Mouse (Mus musculus) neural tube, embryonic 12.5 days (tissue): Measurements from ENCODE around the gene Olfr322. TPM values are rescaled to one million over a fixed set of nuclear protein-coding genes. Genes with fewer than 3 reads are reported as not detected.
"Not testable (repeated sequence)": the region's sequence is repeated elsewhere in the genome, so short reads cannot be mapped to it uniquely, and the experiment has no call there.

ENCODE experiments used
- ATAC-seq: fragments of 200-750 bp; cut with Nextera tagmentation; 2 replicates; pipeline ENCODE4 v1.8.0; 2017; ENCODE audit warnings: low read depth, mild to moderate bottlenecking, moderate TSS enrichment, moderate library complexity; ENCODE audit not compliant: low FRiP score
- H3K27ac ChIP-seq: fragments of 300-500 bp; sonication (generic); 2 replicates; pipeline ENCODE4 v1.5.1; 2016
- H3K27me3 ChIP-seq: fragments of 300-500 bp; sonication (generic); replicated peaks from 2 replicates; pipeline ENCODE4 v1.6.1; 2016; ENCODE audit warnings: mild to moderate bottlenecking
- H3K36me3 ChIP-seq: fragments of 300-500 bp; sonication (generic); 2 replicates; pipeline ENCODE4 v1.6.1; 2016; ENCODE audit warnings: mild to moderate bottlenecking
- H3K4me1 ChIP-seq: fragments of 300-500 bp; sonication (generic); 2 replicates; pipeline ENCODE4 v1.6.1; 2016
- H3K4me2 ChIP-seq: fragments of 300-500 bp; sonication (generic); replicated peaks from 2 replicates; pipeline ENCODE4 v1.6.1; 2016; ENCODE audit warnings: mild to moderate bottlenecking
- H3K4me3 ChIP-seq: fragments of 300-500 bp; sonication (generic); 2 replicates; pipeline ENCODE4 v1.5.1; 2016
- H3K9ac ChIP-seq: fragments of 300-500 bp; sonication (generic); 2 replicates; pipeline ENCODE4 v1.6.1; 2016; ENCODE audit warnings: mild to moderate bottlenecking
- H3K9me3 ChIP-seq: fragments of 300-500 bp; sonication (generic); 2 replicates; pipeline ENCODE4 v1.6.1; 2016; ENCODE audit warnings: mild to moderate bottlenecking
- WGBS: fragments of 180-500 bp; shearing (Covaris S2); methylation state at CpG from one replicate; pipeline ENCODE4 v1.1.7; 2016; 5-methylcytosine and 5-hydroxymethylcytosine counted together
- polyA plus RNA-seq: library from polyadenylated mRNA; unstranded; fragments of >200 nt; fragmentation: Nextera tagmentation; extraction: Ambion mirVana; gene quantifications from 2 replicates; pipeline ENCODE4 v1.2.1, GENCODE M21; 2016

Gene Olfr322
- polyA plus RNA-seq, 1 experiment from 2014 or later, result not detected

- Histone ChIP-seq H3K4me1 (peaks cover 9% of the 10 kb centered on the region), H3K36me3 (no peaks in the 10 kb centered on the region), H3K9me3 (no peaks in the 10 kb centered on the region), H3K4me3 (0 out of 2 replicates have a peak overlapping the region, but pooled peaks have one; percentile 43), H3K27ac (no peak overlapping the region), H3K9ac (peak overlapping the region; percentile 48; the same call in 1 of the 2 replicates), H3K27me3 (peaks cover 14% of the 10 kb centered on the region), H3K4me2 (peak overlapping the region; percentile 93)
- ATAC-seq, result no peak
- WGBS, result 34% methylated on average over 14 of the region's 14 CpGs
Observed at GRCm38 (mm10) chr11:58641057-58641456, 17.5 kb upstream of the Olfr322 start.

DNA sequence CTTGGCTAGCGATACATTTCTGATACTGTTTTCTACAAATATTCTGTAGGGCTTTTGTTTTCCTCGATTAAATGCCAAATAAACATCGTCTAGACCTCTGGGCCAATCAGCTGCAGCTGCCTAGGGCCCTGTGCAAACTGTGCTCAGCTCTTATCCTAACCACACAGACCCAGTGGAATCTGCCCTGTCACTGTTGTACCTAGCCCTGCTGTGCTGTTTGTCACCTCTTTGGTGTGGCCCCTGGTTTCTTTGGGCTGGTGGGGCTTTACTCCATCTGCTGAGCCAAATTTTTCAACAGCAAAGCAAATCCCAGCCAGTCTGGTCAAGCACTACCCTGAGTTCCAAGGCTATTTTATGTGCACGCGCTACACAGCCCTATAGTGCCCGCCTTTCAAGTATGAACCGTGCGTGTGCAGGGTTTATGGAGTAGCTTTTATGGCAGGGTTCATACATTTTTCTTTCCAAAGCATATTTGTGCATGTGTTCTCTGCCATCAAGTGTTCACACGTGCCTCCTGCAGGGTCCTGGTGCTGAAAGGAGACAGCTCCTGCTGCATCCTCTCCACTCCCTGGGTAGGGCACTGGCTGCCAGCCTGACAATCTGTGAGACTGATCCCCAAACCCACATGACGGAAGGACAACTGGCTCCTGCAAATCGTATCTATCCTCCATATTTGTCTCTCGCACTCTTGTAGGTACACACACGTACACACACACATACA, 16.8 kb upstream of the Olfr322 start:
- Histone ChIP-seq H3K4me3 (no peak overlapping the region), H3K27me3 (peaks cover 14% of the 10 kb centered on the region), H3K4me1 (peaks cover 9% of the 10 kb centered on the region), H3K9me3 (no peaks in the 10 kb centered on the region), H3K36me3 (no peaks in the 10 kb centered on the region), H3K27ac (no peak overlapping the region), H3K4me2 (no peak overlapping the region), H3K9ac (peak overlapping the region; percentile 21; the same call in 1 of the 2 replicates)
- no peak for ATAC-seq
- WGBS, result 89% methylated on average over 13 of the region's 13 CpGs

DNA sequence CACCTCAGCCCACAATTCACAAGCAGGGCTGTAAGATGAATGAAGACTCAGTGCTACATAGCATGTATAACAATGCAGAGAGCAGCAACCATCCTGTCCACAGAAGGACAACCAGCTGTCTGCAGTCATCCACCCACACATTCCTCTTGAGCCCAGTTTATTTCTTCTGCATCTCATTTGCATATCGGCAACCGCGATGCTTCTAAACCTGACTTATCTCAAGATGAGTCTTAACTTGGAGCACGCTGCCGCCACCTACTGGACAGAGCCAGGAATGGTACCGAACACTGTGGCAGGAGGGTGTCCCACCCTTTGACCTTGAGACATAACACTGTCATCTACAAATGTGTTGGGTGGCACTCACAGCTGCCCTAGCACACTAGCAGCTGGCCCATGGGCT, 15.2 kb upstream of the Olfr322 start:
- Histone ChIP-seq H3K9me3 (no peaks in the 10 kb centered on the region), H3K4me2 (no peak overlapping the region), H3K27ac (no peak overlapping the region), H3K9ac (no peak overlapping the region), H3K27me3 (peaks cover 14% of the 10 kb centered on the region), H3K4me3 (no peak overlapping the region), H3K36me3 (no peaks in the 10 kb centered on the region), H3K4me1 (peaks cover 9% of the 10 kb centered on the region)
- WGBS, result 33% methylated on average over 6 of the region's 6 CpGs
- no peak for ATAC-seq

DNA sequence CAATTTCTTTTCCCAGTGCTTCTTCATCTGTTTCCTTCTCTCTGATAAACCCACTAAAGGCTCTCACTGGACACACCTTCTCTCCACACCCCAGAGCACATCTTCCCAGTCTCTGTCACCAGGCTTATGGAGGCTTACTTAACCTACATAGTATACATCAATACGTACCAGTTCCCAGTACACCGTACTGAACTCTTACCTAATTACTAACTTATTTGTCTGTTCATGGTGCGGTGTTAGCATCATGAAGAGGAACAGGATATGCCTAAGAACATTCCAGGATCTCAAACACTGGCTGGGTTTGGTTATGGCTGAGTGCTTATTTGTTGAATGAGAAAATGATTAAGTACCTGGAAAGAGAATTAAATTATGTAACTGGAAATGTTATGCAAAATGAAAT, 3.4 kb upstream of the Olfr322 start:
- no peaks in the 10 kb centered on the region for H3K36me3 ChIP-seq
- no peaks in the 10 kb centered on the region for H3K4me1 ChIP-seq
- H3K4me2 ChIP-seq, result no peak overlapping the region
- H3K27me3 ChIP-seq, result no peaks in the 10 kb centered on the region
- H3K9me3 ChIP-seq, result no peaks in the 10 kb centered on the region
- H3K4me3 ChIP-seq, result no peak overlapping the region
- H3K9ac ChIP-seq, result no peak overlapping the region
- H3K27ac ChIP-seq, result no peak overlapping the region
- WGBS, result 86% methylated on average over 3 of the region's 3 CpGs
- no peak for ATAC-seq

GRCm38 (mm10) chr11:58669252-58669651, 10.7 kb downstream of the Olfr322 start:
- Histone ChIP-seq H3K4me3 (no peak overlapping the region), H3K27me3 (no peaks in the 10 kb centered on the region), H3K9me3 (no peaks in the 10 kb centered on the region), H3K27ac (no peak overlapping the region), H3K36me3 (no peaks in the 10 kb centered on the region), H3K4me2 (no peak overlapping the region), H3K4me1 (no peaks in the 10 kb centered on the region), H3K9ac (no peak overlapping the region)
- no peak for ATAC-seq

GRCm38 (mm10) chr11:58671825-58672224, 13.2 kb downstream of the Olfr322 start:
- H3K27ac ChIP-seq, result no peak overlapping the region
- H3K36me3 ChIP-seq, result no peaks in the 10 kb centered on the region
- no peak overlapping the region for H3K9ac ChIP-seq
- ATAC-seq, result no peak
- no peak overlapping the region for H3K4me2 ChIP-seq
- H3K4me3 ChIP-seq, result no peak overlapping the region
- 61% methylated on average over 4 of the region's 4 CpGs for WGBS
- no peaks in the 10 kb centered on the region for H3K9me3 ChIP-seq
- no peaks in the 10 kb centered on the region for H3K27me3 ChIP-seq
- no peaks in the 10 kb centered on the region for H3K4me1 ChIP-seq

DNA sequence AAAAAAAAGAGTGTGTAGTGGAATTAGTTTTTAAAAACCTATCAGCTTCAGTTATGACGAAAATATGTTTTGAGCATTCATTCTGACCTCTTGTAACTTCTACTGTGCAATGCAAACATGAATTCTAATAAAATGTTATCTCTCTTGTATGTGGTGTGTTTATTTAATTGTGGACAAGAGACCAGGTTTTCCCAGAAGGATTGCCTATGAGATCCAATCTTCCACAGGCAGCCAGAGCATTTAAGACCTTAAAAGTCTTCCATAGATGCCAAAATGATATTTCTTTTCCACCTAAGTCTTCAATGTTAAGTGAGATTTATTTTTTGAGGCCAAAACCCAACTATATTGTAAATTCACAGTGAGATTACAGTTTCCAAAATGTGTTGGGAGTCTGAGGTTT, 22.2 kb downstream of the Olfr322 start, which contains the start of gene Olfr320:
Olfr320 (plus strand) TSS at position 301 of the 400 bp plus-strand sequence.
- Histone ChIP-seq H3K4me3 (no peak within 1 kb of the TSS), H3K4me1 (no peaks in the 10 kb centered on the region), H3K9me3 (no peaks in the 10 kb centered on the region), H3K9ac (no peak within 1 kb of the TSS), H3K27me3 (no peaks in the 10 kb centered on the region), H3K27ac (no peak within 1 kb of the TSS), H3K4me2 (no peak within 1 kb of the TSS), H3K36me3 (no peaks in the 10 kb centered on the region)
- ATAC-seq, result no peak
- 90% methylated on average over 1 of the region's 1 CpGs for WGBS

DNA sequence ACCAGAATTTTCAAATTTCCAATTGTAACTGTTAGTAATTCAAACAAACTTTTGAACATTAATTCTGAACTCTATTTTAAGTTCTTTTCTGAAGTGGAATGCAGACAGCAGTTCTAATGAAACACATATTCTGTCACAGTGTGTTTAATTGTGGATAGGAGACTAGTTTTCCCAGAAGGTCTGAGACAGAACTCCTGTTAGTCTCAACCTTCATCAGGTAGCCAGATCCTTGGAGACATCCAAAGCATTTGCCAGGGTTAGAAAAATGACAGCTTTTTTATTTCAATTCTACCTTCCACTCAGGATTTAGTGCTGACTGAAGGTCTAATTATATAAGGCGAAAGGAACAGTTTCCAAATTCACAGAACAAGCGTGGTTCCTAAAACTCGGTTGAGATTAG, 40.3 kb downstream of the Olfr322 start, which contains the start of gene Olfr319:
Olfr319 (plus strand) TSS at position 301 of the 400 bp plus-strand sequence.
- peaks cover 11% of the 10 kb centered on the region for H3K9me3 ChIP-seq
- H3K27me3 ChIP-seq, result no peaks in the 10 kb centered on the region
- H3K9ac ChIP-seq, result no peak within 1 kb of the TSS
- WGBS, result 93% methylated on average over 3 of the region's 3 CpGs
- no peak within 1 kb of the TSS for H3K4me2 ChIP-seq
- no peak within 1 kb of the TSS for H3K4me3 ChIP-seq
- H3K4me1 ChIP-seq, result no peaks in the 10 kb centered on the region
- no peaks in the 10 kb centered on the region for H3K36me3 ChIP-seq
- no peak for ATAC-seq
- no peak within 1 kb of the TSS for H3K27ac ChIP-seq

DNA sequence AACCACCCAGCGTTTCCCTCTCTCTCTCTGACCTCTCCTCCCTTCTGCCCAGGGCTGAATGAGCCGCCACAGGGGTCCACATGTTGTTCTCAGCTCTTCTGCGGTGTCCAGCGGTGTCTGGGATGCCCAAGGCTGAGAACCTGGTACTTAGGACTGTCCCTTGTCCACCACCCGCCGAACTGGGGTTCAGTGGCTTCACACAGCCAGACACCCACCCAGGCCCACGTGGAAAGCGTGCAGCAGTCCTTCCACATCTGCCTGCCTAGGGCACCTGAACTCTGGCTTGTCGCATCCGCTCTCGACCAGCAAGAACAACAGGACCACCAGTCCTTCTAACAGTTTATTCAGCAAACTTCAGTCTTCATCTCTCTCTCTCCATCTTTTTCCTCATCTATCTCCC, 50.5 kb downstream of the Olfr322 start:
- no peak overlapping the region for H3K27ac ChIP-seq
- no peaks in the 10 kb centered on the region for H3K9me3 ChIP-seq
- no peak overlapping the region for H3K4me2 ChIP-seq
- H3K4me3 ChIP-seq, result no peak overlapping the region
- no peaks in the 10 kb centered on the region for H3K27me3 ChIP-seq
- WGBS, result 81% methylated on average over 11 of the region's 11 CpGs
- no peaks in the 10 kb centered on the region for H3K36me3 ChIP-seq
- no peaks in the 10 kb centered on the region for H3K4me1 ChIP-seq
- H3K9ac ChIP-seq, result no peak overlapping the region
- ATAC-seq, result no peak

DNA sequence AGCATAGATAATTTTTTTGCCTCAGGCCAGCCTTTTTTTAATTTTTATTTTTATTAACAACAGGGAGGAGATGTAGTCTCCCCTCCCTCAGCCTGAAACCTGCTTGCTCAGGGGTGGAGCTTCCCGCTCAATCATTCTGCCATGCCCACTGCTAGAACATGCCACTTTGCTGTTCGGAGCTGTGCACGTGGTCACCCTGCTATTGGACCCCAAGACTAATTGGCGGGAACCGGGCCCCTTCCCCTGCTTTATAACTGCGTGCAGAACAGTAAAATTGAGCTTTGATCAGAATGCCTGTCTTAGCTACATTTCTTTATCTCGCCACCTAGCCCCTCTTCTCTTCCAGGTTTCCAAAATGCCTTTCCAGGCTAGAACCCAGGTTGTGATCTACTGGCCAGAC, 59.1 kb downstream of the Olfr322 start:
- not testable (repeated sequence) for H3K9me3 ChIP-seq, H3K4me1 ChIP-seq, H3K36me3 ChIP-seq, H3K27ac ChIP-seq, H3K9ac ChIP-seq, H3K27me3 ChIP-seq, ATAC-seq, H3K4me2 ChIP-seq, H3K4me3 ChIP-seq
- 92% methylated on average over 7 of the region's 7 CpGs for WGBS

Other genes with a start within 250 kb of the Olfr322 start
- not detected in 2 replicates for gene 1810065E05Rik, start 237.7 kb upstream of the Olfr322 start, polyA plus RNA-seq
- not detected in 2 replicates for gene Gm12253, start 226.2 kb upstream of the Olfr322 start, polyA plus RNA-seq
- gene Lypd9, start 205.9 kb upstream of the Olfr322 start, polyA plus RNA-seq, result not detected in 2 replicates
- not detected in 2 replicates for gene Olfr30, start 196.5 kb upstream of the Olfr322 start, polyA plus RNA-seq
- gene Olfr332, start 166.2 kb upstream of the Olfr322 start, polyA plus RNA-seq, result not detected in 2 replicates
- not detected in 2 replicates for gene Olfr331, start 156.2 kb upstream of the Olfr322 start, polyA plus RNA-seq
- gene Olfr330, start 123.9 kb upstream of the Olfr322 start, polyA plus RNA-seq, result not detected in 2 replicates
- gene Olfr329-ps, start 112.4 kb upstream of the Olfr322 start, polyA plus RNA-seq, result not detected in 2 replicates
- gene Olfr328, start 103.1 kb upstream of the Olfr322 start, polyA plus RNA-seq, result 0.09 TPM in 1 of 2 replicates, not detected in the other
- not detected in 2 replicates for gene Olfr224, start 88.2 kb upstream of the Olfr322 start, polyA plus RNA-seq
- not detected in 2 replicates for gene Olfr325, start 81.1 kb upstream of the Olfr322 start, polyA plus RNA-seq
- gene Olfr324, start 63.7 kb upstream of the Olfr322 start, polyA plus RNA-seq, result not detected in 2 replicates
- gene 2210407C18Rik, start 42.7 kb upstream of the Olfr322 start, polyA plus RNA-seq, result not detected in 2 replicates
- not detected in 2 replicates for gene Olfr323, start 28.3 kb upstream of the Olfr322 start, polyA plus RNA-seq
- gene Trim58, start 18.3 kb upstream of the Olfr322 start, polyA plus RNA-seq, result 0.41 and 0.44 TPM in 2 replicates
- not detected in 2 replicates for gene Olfr320, start 22.3 kb downstream of the Olfr322 start, polyA plus RNA-seq
- not detected in 2 replicates for gene Olfr319, start 40.4 kb downstream of the Olfr322 start, polyA plus RNA-seq
- gene Olfr318, start 65.2 kb downstream of the Olfr322 start, polyA plus RNA-seq, result not detected in 2 replicates
- 0.06 and 0.16 TPM in 2 replicates for gene Olfr317, start 80.4 kb downstream of the Olfr322 start, polyA plus RNA-seq
- not detected in 2 replicates for gene Olfr316, start 94.0 kb downstream of the Olfr322 start, polyA plus RNA-seq
- not detected in 2 replicates for gene Olfr315, start 114.4 kb downstream of the Olfr322 start, polyA plus RNA-seq
- gene Olfr314, start 124.2 kb downstream of the Olfr322 start, polyA plus RNA-seq, result not detected in 2 replicates
- 5.2 and 7.4 TPM in 2 replicates for gene Fam183b, start 143.2 kb downstream of the Olfr322 start, polyA plus RNA-seq
- gene Olfr313, start 156.2 kb downstream of the Olfr322 start, polyA plus RNA-seq, result not detected in 2 replicates
- not detected in 2 replicates for gene Olfr312, start 170.5 kb downstream of the Olfr322 start, polyA plus RNA-seq
- gene Olfr311, start 180.5 kb downstream of the Olfr322 start, polyA plus RNA-seq, result not detected in 2 replicates
- 16.8 and 18.2 TPM in 2 replicates for gene Gm12258, start 188.4 kb downstream of the Olfr322 start, polyA plus RNA-seq
- gene 2810021J22Rik, start 208.4 kb downstream of the Olfr322 start, polyA plus RNA-seq, result 10.7 and 10.8 TPM in 2 replicates
- 4.3 and 7.0 TPM in 2 replicates for gene Zfp39, start 245.4 kb downstream of the Olfr322 start, polyA plus RNA-seq